Mouse (Mus musculus) ovary, postnatal 10 days (tissue): Measurements from ENCODE around the gene Smarcc2.

Experiments
- DNase-seq: peaks from one replicate; pipeline ENCODE4 v3.0.0; 2022; ENCODE audit warnings: low spot score

Gene Smarcc2

GRCm38 (mm10) chr10:128516029-128516428 is 57.0 kb downstream of the Smarcc2 start:
- DNase-seq = no peak

GRCm38 (mm10) chr10:128516677-128517076 is 57.6 kb downstream of the Smarcc2 start:
- DNase-seq = no peak

GRCm38 (mm10) chr10:128518833-128519232 is 59.8 kb downstream of the Smarcc2 start:
- DNase-seq = no peak

- no peak for DNase-seq
Observed at GRCm38 (mm10) chr10:128520591-128520990, 61.5 kb downstream of the Smarcc2 start.

GRCm38 (mm10) chr10:128522351-128522750 is 63.3 kb downstream of the Smarcc2 start:
- no peak for DNase-seq

GRCm38 (mm10) chr10:128524111-128524731 is 65.2 kb downstream of the Smarcc2 start:
- DNase-seq = no peak

- DNase-seq = peak; percentile 46
Observed at GRCm38 (mm10) chr10:128524732-128525662, 65.9 kb downstream of the Smarcc2 start.

- DNase-seq = peak; percentile 75
Observed at GRCm38 (mm10) chr10:128525671-128526308, 66.7 kb downstream of the Smarcc2 start, which contains the start of gene Esyt1. Gene Esyt1, minus strand, starts transcription at chr10:128525871.

GRCm38 (mm10) chr10:128526366-128527356 is 67.6 kb downstream of the Smarcc2 start:
- DNase-seq = no peak

- no peak for DNase-seq
Observed at GRCm38 (mm10) chr10:128535206-128535605, 76.2 kb downstream of the Smarcc2 start.

- no peak for DNase-seq
Observed at GRCm38 (mm10) chr10:128535624-128536265, 76.7 kb downstream of the Smarcc2 start.

- DNase-seq = peak; percentile 65
Observed at GRCm38 (mm10) chr10:128536266-128536940, 77.4 kb downstream of the Smarcc2 start.

GRCm38 (mm10) chr10:128538340-128538870 is 79.4 kb downstream of the Smarcc2 start:
- no peak for DNase-seq
